Mouse (Mus musculus) lung, adult 2 months (tissue): ENCODE measurements around the gene Gimap3. TPM values are rescaled to one million over a fixed set of nuclear protein-coding genes. Genes with fewer than 3 reads are reported as not detected.

Experiments used
- DNase-seq: peaks from one replicate; pipeline ENCODE4 v3.0.0; 2022
- H3K4me1 ChIP-seq: fragments of 200-500 bp; 2 replicates; pipeline ENCODE4 v1.6.1; 2011; ENCODE audit warnings: low read length; ENCODE audit not compliant: control insufficient read depth, insufficient read depth
- H3K4me3 ChIP-seq: fragments of 200-500 bp; replicated peaks from 2 replicates; pipeline ENCODE3; 2011; ENCODE audit warnings: low read depth, mild to moderate bottlenecking, control low read depth, low read length; ENCODE audit errors: extremely low read depth
- CTCF ChIP-seq: fragments of 200-500 bp; IDR thresholded peaks from 2 replicates; pipeline ENCODE4 v1.5.1; 2011; ENCODE audit warnings: mild to moderate bottlenecking, low read length, control low read depth; ENCODE audit not compliant: insufficient read depth
- POLR2A ChIP-seq: fragments of 200-500 bp; IDR thresholded peaks from 2 replicates; pipeline ENCODE4 v1.6.1; 2011; ENCODE audit warnings: low read depth, mild to moderate bottlenecking, control low read depth, low read length, borderline replicate concordance; ENCODE audit errors: extremely low read depth
- WGBS: fragments of 180-500 bp; shearing (Covaris S2); methylation state at CpG from one replicate; pipeline ENCODE4 v1.1.7; 2018; 5-methylcytosine and 5-hydroxymethylcytosine counted together
- polyA plus RNA-seq: library from polyadenylated mRNA; depleted of rRNA; stranded (reverse); fragments of >200 nt; gene quantifications from 2 replicates; pipeline ENCODE4 v1.2.3, GENCODE M21; 2012; rRNA removed

Gimap3 gene
- polyA plus RNA-seq = 12.5 and 15.4 TPM in 2 replicates

DNA sequence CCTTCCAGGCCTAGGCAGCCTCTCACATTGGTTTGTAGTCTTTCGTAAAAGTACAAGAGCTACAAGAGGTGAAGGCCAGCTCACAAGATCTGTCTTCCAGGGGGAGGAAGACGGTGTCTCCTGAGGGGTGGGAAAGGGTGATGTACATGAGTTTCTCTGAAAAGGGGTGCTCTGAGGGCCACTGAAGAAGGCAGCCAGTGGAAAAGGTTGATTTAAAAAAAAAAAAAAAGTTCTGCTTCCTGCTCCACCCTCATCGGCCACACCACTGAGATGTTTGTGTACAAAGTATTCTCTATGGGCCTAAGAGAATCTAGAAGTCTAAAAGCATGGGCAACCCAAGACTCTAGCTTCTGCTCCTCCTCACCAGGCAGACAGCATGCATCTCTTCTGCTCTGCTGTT, at the start of gene Gimap3:
Gene Gimap3, minus strand, starts transcription at position 156 of the 400 bp plus-strand sequence.
- 67% methylated on average over 3 of the region's 3 CpGs for WGBS
- H3K4me1 ChIP-seq = no peaks in the 10 kb centered on the region
- no peak for DNase-seq
- H3K4me3 ChIP-seq = peak within 1 kb of the TSS; percentile 40
- TF ChIP-seq CTCF (no peak), POLR2A (no peak)

DNA sequence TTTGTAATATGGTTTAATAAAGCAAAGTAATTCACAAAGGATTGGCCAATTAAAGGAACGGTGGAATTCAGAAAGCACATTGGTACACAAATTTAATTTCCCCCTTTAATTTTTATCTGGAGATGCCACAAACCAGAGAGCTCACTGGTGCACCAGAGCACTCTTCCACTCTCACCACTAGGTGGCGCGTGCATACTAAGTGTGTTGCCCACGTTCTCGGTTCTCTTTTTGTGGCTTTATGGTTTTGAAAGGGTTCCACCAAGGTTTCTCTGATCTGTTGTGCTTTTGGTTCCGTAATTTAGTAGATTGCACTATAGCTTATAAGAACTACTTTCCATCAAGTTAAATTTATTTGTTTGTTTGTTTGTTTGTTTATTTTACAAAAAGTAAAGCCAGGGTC, 47.2 kb upstream of the Gimap3 start:
- no peak overlapping the region for H3K4me3 ChIP-seq
- TF ChIP-seq POLR2A (no peak), CTCF (peak; percentile 97)
- WGBS = 2% methylated on average over 6 of the region's 6 CpGs
- DNase-seq = peak; percentile 55
- H3K4me1 ChIP-seq = no peaks in the 10 kb centered on the region

DNA sequence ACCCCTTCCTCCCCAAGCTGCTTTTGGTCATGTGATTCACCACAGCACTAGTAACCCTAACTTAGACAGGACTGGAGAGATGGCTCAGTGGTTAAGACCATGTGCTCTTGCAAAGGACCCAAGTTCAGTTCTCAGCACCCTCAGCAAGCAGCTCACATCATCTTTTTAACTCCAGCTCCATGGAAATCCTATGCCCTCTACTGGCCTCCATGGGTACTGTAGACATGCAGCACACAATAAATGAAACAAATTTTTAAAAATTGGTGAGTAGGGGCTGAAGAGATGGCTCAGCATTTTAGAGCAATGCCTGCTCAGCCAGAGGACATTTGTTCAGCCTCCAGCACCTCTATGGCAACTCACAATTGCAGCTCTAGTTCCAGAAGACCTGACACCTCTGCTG, 44.4 kb upstream of the Gimap3 start:
- TF ChIP-seq POLR2A (no peak), CTCF (no peak)
- no peak for DNase-seq
- no peak overlapping the region for H3K4me3 ChIP-seq
- no peaks in the 10 kb centered on the region for H3K4me1 ChIP-seq

DNA sequence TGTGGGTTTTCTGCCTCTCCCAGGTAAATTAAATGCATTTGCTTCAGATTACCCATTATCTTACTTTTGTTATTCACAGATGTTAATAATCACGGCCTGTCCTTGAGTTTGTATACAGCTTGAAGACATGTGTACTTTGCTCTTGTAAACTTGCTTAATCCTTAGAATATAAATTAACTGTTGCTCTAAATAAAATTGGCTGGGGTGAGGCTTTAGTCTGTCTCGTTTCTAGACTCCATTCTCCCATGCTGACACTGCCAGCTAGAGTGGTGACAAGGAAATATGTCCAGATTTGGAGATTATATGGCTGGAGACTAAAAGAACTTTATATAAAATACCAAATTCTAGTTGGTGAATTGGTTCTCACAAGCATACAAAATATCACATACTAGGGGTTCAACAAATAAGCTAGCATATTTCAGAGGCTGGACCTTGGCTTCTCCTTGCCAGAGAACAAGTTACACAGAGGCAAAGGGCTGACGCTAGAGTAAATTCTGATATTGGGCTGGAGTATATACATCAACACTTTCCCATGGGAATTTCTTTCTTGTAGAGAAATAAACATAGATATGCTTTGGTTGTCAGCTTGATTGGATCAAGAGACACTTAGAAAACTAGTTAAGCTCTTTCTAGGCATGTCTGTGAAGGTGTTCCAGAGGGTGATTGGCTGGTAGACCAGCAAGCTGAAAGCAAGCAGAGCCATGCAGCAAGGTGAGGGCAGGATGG, 39.0 kb upstream of the Gimap3 start:
- 51% methylated on average over 3 of the region's 3 CpGs for WGBS
- Histone ChIP-seq H3K4me1 (no peaks in the 10 kb centered on the region), H3K4me3 (no peak overlapping the region)
- DNase-seq = no peak
- TF ChIP-seq POLR2A (no peak), CTCF (no peak)

DNA sequence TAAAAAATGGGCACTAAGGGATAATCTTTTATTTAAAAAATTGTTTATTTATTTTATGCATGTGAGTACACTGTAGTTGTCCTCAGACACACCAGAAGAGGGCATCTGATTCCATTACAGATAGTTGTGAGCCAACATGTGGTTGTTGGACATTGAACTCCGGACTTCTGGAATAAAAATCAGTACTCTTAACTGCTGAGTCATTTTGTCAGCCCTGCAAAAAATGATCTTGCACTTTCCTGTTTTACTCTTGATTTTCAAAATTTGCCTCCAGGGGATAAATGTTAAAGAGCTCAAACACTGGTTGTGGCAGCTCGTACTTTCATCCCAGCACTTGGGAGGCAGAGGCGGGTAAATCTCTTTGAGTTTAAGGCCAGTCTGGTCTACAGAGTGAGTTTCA, 36.1 kb upstream of the Gimap3 start:
- H3K4me3 ChIP-seq = no peak overlapping the region
- TF ChIP-seq CTCF (no peak), POLR2A (no peak)
- no peak for DNase-seq
- H3K4me1 ChIP-seq = no peaks in the 10 kb centered on the region
- 83% methylated on average over 3 of the region's 3 CpGs for WGBS

DNA sequence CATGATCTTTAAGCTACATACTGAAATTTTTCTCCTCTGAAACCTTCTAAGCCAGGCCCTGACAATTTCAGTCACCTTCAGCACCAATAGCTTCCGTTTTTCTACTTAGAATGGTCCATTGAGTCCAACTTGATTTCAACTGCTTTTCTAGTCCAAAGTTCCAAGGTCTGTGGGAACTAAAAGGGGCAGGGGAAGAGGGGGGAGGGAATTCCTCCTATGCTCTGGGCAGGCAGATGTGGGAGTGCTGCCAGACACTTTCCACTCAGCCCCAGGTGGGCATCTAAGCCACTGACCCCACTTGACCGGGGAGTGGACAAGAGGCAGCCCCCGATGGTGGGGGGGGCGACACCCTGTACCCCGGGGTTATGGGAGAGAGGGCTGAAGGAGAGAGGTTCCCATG, 33.7 kb upstream of the Gimap3 start:
- DNase-seq = no peak
- Histone ChIP-seq H3K4me3 (no peak overlapping the region), H3K4me1 (no peaks in the 10 kb centered on the region)
- TF ChIP-seq CTCF = no peak
- no peak for TF ChIP-seq POLR2A
- WGBS = 89% methylated on average over 5 of the region's 5 CpGs

DNA sequence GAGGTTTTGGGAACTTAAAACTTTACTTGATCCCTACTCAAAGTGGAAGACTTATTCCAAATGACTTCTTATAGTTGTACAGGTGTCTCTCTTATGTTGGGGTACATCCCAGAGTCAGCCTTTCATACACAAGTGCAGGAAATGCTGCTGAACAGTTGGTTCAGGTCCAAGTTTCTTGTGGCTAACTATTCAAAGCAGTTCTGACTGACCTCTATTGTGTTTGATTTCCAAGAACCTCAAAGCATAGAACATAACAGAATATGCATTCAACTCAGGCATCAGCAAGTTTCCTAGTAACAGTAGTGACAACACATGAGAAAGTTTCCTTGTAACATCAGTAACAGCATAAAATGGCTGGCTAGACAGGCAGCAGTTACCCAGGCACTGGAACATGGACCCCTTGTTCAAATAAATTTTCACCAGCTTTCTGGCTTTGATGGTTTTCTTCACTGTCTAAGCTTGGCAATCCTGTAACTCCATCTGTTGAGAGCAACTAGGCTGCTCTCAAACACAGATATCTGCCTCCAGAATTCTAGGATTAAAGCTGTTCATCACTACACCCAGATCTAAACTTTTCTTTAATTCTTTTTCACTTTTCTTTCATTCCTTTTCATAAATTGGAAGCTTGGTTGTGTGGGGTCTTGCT, 32.9 kb upstream of the Gimap3 start:
- no peak for DNase-seq
- Histone ChIP-seq H3K4me3 (no peak overlapping the region), H3K4me1 (no peaks in the 10 kb centered on the region)
- TF ChIP-seq POLR2A (no peak), CTCF (no peak)

DNA sequence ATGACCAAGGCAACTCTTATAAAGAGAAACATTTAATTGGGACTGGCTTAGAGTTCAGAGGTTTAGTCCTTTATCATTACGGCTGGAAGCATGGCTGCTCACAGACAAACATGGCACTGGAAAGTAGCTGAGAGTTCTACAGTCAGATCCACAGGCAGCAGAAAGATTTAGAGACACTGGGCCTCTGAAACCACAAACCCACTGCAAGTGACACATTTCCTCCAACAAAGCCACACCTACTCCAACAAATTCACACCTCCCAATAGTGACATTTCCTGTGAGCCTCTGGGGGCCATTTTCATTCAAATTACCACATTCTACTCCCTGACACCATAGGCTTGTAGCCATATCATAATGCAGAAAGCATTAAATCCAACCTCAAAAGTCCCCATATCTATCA, 31.2 kb upstream of the Gimap3 start:
- TF ChIP-seq CTCF (no peak), POLR2A (no peak)
- WGBS = 73% methylated on average over 1 of the region's 1 CpGs
- Histone ChIP-seq H3K4me3 (no peak overlapping the region), H3K4me1 (no peaks in the 10 kb centered on the region)
- DNase-seq = no peak

DNA sequence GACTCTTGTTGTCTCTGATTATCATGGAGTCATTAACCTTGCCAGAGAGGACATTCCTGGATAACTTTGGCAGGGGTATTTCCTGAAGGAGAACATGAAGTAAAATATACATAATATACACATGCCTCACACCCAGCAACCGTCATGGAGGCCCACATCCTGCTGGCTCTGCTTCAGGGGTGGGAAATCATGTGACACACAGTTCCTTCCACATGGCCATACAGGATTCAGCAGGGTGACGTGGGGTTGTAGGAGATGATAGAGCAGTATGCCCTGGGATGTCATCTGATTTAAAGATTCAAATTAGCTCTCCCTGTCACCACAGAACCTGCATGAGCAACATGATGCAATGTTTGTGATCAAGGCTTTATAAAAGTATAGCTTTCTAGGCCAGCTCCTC, 17.2 kb upstream of the Gimap3 start:
- DNase-seq = no peak
- 64% methylated on average over 2 of the region's 2 CpGs for WGBS
- Histone ChIP-seq H3K4me3 (no peak overlapping the region), H3K4me1 (peaks cover 6% of the 10 kb centered on the region)
- TF ChIP-seq POLR2A (no peak), CTCF (no peak)

DNA sequence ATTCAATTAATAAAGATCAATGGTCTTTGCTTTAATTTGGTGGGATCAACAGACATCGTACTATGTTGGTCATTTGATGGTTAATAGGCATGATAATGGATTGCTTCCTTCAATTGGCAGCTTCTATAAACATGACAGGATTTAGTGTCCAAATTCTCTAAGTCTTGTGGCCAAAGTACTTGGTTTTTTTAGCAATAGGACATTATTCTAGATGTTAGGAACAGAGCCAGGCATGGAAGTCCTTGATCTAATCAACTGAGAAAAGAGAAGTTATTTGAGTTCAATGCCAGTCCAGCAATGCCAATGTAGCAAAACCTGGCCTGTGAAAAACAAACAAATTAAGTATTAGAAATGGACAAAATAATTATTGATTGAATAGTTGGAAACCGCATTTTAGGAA, 14.9 kb upstream of the Gimap3 start:
- TF ChIP-seq CTCF = no peak
- TF ChIP-seq POLR2A = no peak
- 58% methylated on average over 2 of the region's 2 CpGs for WGBS
- Histone ChIP-seq H3K4me1 (peaks cover 6% of the 10 kb centered on the region), H3K4me3 (no peak overlapping the region)
- no peak for DNase-seq
